Mouse (Mus musculus) embryonic stem cell, embryonic (primary cell): ENCODE measurements around the gene Hoxa10.

ENCODE experiments used
- CTCF ChIA-PET, 4 experiments: fragments of 300-600 bp in 2 of 4; fragments of 350-600 bp in 2 of 4; sonication (Branson Sonifier 250); formaldehyde crosslinking; loops; one replicate each; lab custom pipeline; 2022; ENCODE audit warnings: inconsistent platforms in 2 of 4; lab: Charles Lee
- POLR2A ChIA-PET, 4 experiments: fragments of 300-600 bp in 2 of 4; fragments of 350-600 bp in 2 of 4; sonication (Branson Sonifier 250); formaldehyde crosslinking; loops; one replicate each; lab custom pipeline; 2022; ENCODE audit warnings: antibody characterized with exemption in 4 of 4, inconsistent platforms in 1 of 4; lab: Charles Lee

Hoxa10 gene

GRCm38 (mm10) chr6:52230516-52231165, 10.0 kb downstream of the Hoxa10 start, which contains the start of gene Hoxa9:
TSS of gene Hoxa9 (minus strand) at chr6:52231089.
- ChIA-PET POLR2A (interaction anchor here in 1 of 4 experiments (0.6 to 1.1 kb wide), 3 partner anchors 9 to 81 kb away, joined by 3 read pairs; no protein-coding TSS in a partner anchor), CTCF (interaction anchor here in 2 of 4 experiments (0.7 to 1.9 kb wide), 2 partner anchors 9 to 13 kb away, joined by 3 to 6 read pairs; partner anchors contain the start of gene Hoxa7 (in 1 of the 2))

GRCm38 (mm10) chr6:52229558-52230416, 10.9 kb downstream of the Hoxa10 start:
- ChIA-PET CTCF (interaction anchor here in 3 of 4 experiments (0.6 to 1.9 kb wide), 7 partner anchors 10 to 965 kb away, joined by 3 to 6 read pairs (median 5); partner anchors contain the start of gene Hoxa10 (in 1 of the 3)), POLR2A (interaction anchor here in 2 of 4 experiments (1.1 to 1.6 kb wide), 3 partner anchors 9 to 720 kb away, joined by 3 to 6 read pairs (median 4); no protein-coding TSS in a partner anchor)

GRCm38 (mm10) chr6:52228475-52229465, 11.9 kb downstream of the Hoxa10 start:
- ChIA-PET CTCF (interaction anchor here in 3 of 4 experiments (0.6 to 1.9 kb wide), 7 partner anchors 9 to 649 kb away, joined by 3 to 6 read pairs (median 4); partner anchors contain the start of gene Hoxa10 (in 1 of the 3)), POLR2A (interaction anchor here in 2 of 4 experiments (1.1 to 1.6 kb wide), 3 partner anchors 8 to 719 kb away, joined by 3 to 6 read pairs (median 4); no protein-coding TSS in a partner anchor)

- POLR2A ChIA-PET = interaction anchor here in 2 of 4 experiments (0.6 to 1.3 kb wide), 3 partner anchors 16 to 69 kb away, joined by 3 to 4 read pairs (median 3); no protein-coding TSS in a partner anchor
- CTCF ChIA-PET = interaction anchor here in 1 of 4 experiments (0.7 kb wide), 1 partner anchor 1084 kb away, joined by 26 read pairs; no protein-coding TSS in a partner anchor
Measured at GRCm38 (mm10) chr6:52227470-52228222, 13.0 kb downstream of the Hoxa10 start.

GRCm38 (mm10) chr6:52226569-52227257, 13.9 kb downstream of the Hoxa10 start:
- CTCF ChIA-PET = no interaction called here

GRCm38 (mm10) chr6:52225612-52226568, 14.8 kb downstream of the Hoxa10 start:
- CTCF ChIA-PET = interaction anchor here in 2 of 4 experiments (0.9 to 1.2 kb wide), 2 partner anchors 14 kb away, joined by 4 read pairs; no protein-coding TSS in a partner anchor
- POLR2A ChIA-PET = interaction anchor here in 2 of 4 experiments (0.5 to 1.8 kb wide), 5 partner anchors 12 to 109 kb away, joined by 3 to 8 read pairs (median 4); partner anchors contain the start of gene Hoxa10 (in 1 of the 2)

More at GRCm38 (mm10) chr6:52226569-52227257, 13.9 kb downstream of the Hoxa10 start:
- POLR2A ChIA-PET = interaction anchor here in 2 of 4 experiments (0.6 to 1.3 kb wide), 5 partner anchors 12 to 68 kb away, joined by 3 to 4 read pairs (median 3); no protein-coding TSS in a partner anchor

- POLR2A ChIA-PET = interaction anchor here in 2 of 4 experiments (0.7 to 1.8 kb wide), 3 partner anchors 11 to 43 kb away, joined by 3 to 4 read pairs (median 4); partner anchors contain the start of gene Hoxa10 (in 1 of the 2)
- CTCF ChIA-PET = interaction anchor here in 3 of 4 experiments (0.6 to 1.2 kb wide), 4 partner anchors 15 to 380 kb away, joined by 3 to 7 read pairs (median 4); no protein-coding TSS in a partner anchor
Measured at GRCm38 (mm10) chr6:52224895-52225611, 15.6 kb downstream of the Hoxa10 start.

- ChIA-PET POLR2A (interaction anchor here in 2 of 4 experiments (0.7 to 1.8 kb wide), 4 partner anchors 16 to 63 kb away, joined by 3 to 6 read pairs (median 4); partner anchors contain the start of gene Hoxa10 (in 1 of the 2)), CTCF (interaction anchor here (0.6 to 1.8 kb wide), 7 partner anchors 13 to 710 kb away, joined by 3 to 7 read pairs (median 4); partner anchors contain the start of gene Hoxa10 (in 1 of the 4))
Measured at GRCm38 (mm10) chr6:52223939-52224760, 16.5 kb downstream of the Hoxa10 start.

GRCm38 (mm10) chr6:52222729-52223128, 17.9 kb downstream of the Hoxa10 start:
- ChIA-PET POLR2A (interaction anchor here in 2 of 4 experiments (0.6 to 3.2 kb wide), 12 partner anchors 9 to 105 kb away, joined by 3 to 13 read pairs (median 4); partner anchors contain the start of gene Hoxa6 (in 1 of the 2)), CTCF (interaction anchor here (0.6 to 3.8 kb wide), 13 partner anchors 11 to 1284 kb away, joined by 3 to 40 read pairs (median 6); partner anchors contain the start of gene Hoxa10 (in 2 of the 4))

- ChIA-PET CTCF (interaction anchor here (0.6 to 3.8 kb wide), 46 partner anchors 9 to 1284 kb away, joined by 3 to 40 read pairs (median 4); partner anchors contain the start of genes Hoxa10 (in 3 of the 4), Gm28308 (in 2 of the 4), Hoxa3 (in 2 of the 4) and Hoxa1 (in 1 of the 4)), POLR2A (interaction anchor here in 3 of 4 experiments (0.6 to 3.2 kb wide), 17 partner anchors 9 to 631 kb away, joined by 3 to 13 read pairs (median 3); partner anchors contain the start of gene Hoxa6 (in 1 of the 3))
Measured at GRCm38 (mm10) chr6:52221993-52222685, 18.5 kb downstream of the Hoxa10 start.

GRCm38 (mm10) chr6:52221337-52221992, 19.2 kb downstream of the Hoxa10 start, which contains the start of gene Hoxa7:
TSS of gene Hoxa7 (minus strand) at chr6:52221854.
- CTCF ChIA-PET = interaction anchor here (0.6 to 3.8 kb wide), 52 partner anchors 8 to 1284 kb away, joined by 3 to 40 read pairs (median 4); partner anchors contain the start of genes Gm28308 (in 2 of the 4), Hoxa10 (in 2 of the 4), Hoxa3 (in 2 of the 4) and Hoxa1 (in 1 of the 4)

More at GRCm38 (mm10) chr6:52221337-52221992, 19.2 kb downstream of the Hoxa10 start, which contains the start of gene Hoxa7:
- POLR2A ChIA-PET = interaction anchor here in 3 of 4 experiments (0.6 to 3.2 kb wide), 14 partner anchors 8 to 838 kb away, joined by 3 to 13 read pairs (median 3); partner anchors contain the start of gene Hoxa6 (in 1 of the 3)
